Mouse (Mus musculus) G1E (cell line): ENCODE measurements around the gene Trim2.

Experiments
- CTCF ChIP-seq: IDR thresholded peaks from 2 replicates; pipeline ENCODE4 v1.5.1; 2012; ENCODE audit warnings: low read depth, low read length, inconsistent platforms, mixed read lengths
- GATA1 ChIP-seq: IDR thresholded peaks from 2 replicates; pipeline ENCODE4 v1.6.1; 2012; ENCODE audit warnings: borderline replicate concordance, low read length, inconsistent platforms, mixed read lengths
- POLR2AphosphoS5 ChIP-seq: IDR thresholded peaks from 2 replicates; pipeline ENCODE4 v1.6.1; 2012; ENCODE audit warnings: low read depth, low read length, inconsistent platforms; ENCODE audit not compliant: insufficient replicate concordance
- TAL1 ChIP-seq: conservative IDR thresholded peaks from 2 replicates; pipeline ENCODE4 v1.6.1; 2012; ENCODE audit warnings: low read depth, low read length, inconsistent platforms, mixed read lengths

- TF ChIP-seq CTCF (no peak), GATA1 (no peak), POLR2AphosphoS5 (no peak), TAL1 (no peak)
These were observed 175.3 kb downstream of the Trim2 start for GRCm38 (mm10) chr3:84131369-84131768.
